Comparison of ENCODE assay signal across 18 mouse cellular contexts in genomic region chr2:74679980-74680379, GRCm38 (mm10). TPM values are rescaled to one million over a fixed set of nuclear protein-coding genes. Genes with fewer than 3 reads are reported as not detected.
DNase-seq lines count a peak whose midpoint lies in the region; ATAC-seq and TF ChIP-seq lines count a peak whose summit lies in the region.
"Had no signal": no experiment of that assay in that cellular context is flagged by ENCODE, and none has a peak within 500 bp of the region (broad histone marks: within the 10 kb centered on the region; RNA-seq: fewer than 3 reads in every experiment).

No protein-coding gene starts in this region.

- TF ChIP-seq EP300 in stomach, postnatal 0 days (optimal IDR thresholded peaks at IDR 0.05): no peak

- H3K36me3 ChIP-seq in forebrain, embryonic 11.5 days (ENCODE audit: control insufficient read depth, insufficient read depth, low read length): no peaks in the 10 kb centered on the region
- no peaks in the 10 kb centered on the region for H3K36me3 ChIP-seq in forebrain, embryonic 10.5 days (replicated peaks)
- H3K36me3 ChIP-seq in liver, embryonic 11.5 days (ENCODE audit: control insufficient read depth, insufficient read depth, low read length): no peaks in the 10 kb centered on the region
- peaks cover 3% of the 10 kb centered on the region; the same call in 1 of the 2 replicates for H3K36me3 ChIP-seq in limb, embryonic 12.5 days
- H3K36me3 ChIP-seq in stomach, postnatal 0 days (ENCODE audit: control insufficient read depth, insufficient read depth, low read length): no peaks in the 10 kb centered on the region
- H3K36me3 ChIP-seq: forebrain, embryonic 15.5 days; hindbrain, embryonic 13.5 days; liver, embryonic 15.5 days; midbrain, embryonic 10.5 days had no signal

- WGBS in forebrain, embryonic 11.5 days: 2% methylated on average over 22 of the region's 23 CpGs
- WGBS in forebrain, embryonic 10.5 days: 1% methylated on average over 23 of the region's 23 CpGs
- WGBS in liver, embryonic 11.5 days: 2% methylated on average over 23 of the region's 23 CpGs
- WGBS in limb, embryonic 12.5 days: 1% methylated on average over 23 of the region's 23 CpGs
- 2% methylated on average over 23 of the region's 23 CpGs for WGBS in stomach, postnatal 0 days

- no peaks in the 10 kb centered on the region for H3K9me3 ChIP-seq in forebrain, embryonic 11.5 days (ENCODE audit: control insufficient read depth, low read length)
- no peaks in the 10 kb centered on the region for H3K9me3 ChIP-seq in forebrain, embryonic 10.5 days
- no peaks in the 10 kb centered on the region for H3K9me3 ChIP-seq in liver, embryonic 11.5 days (ENCODE audit: control insufficient read depth, low read length)
- no peaks in the 10 kb centered on the region for H3K9me3 ChIP-seq in limb, embryonic 12.5 days
- H3K9me3 ChIP-seq in stomach, postnatal 0 days (ENCODE audit: control insufficient read depth, low read length): no peaks in the 10 kb centered on the region
- H3K9me3 ChIP-seq: forebrain, embryonic 15.5 days; hindbrain, embryonic 13.5 days; liver, embryonic 15.5 days; midbrain, embryonic 10.5 days had no signal

- ATAC-seq in forebrain, embryonic 11.5 days (replicated peaks; ENCODE audit: low FRiP score): no peak
- ATAC-seq in liver, embryonic 11.5 days (replicated peaks; ENCODE audit: low FRiP score): no peak
- ATAC-seq in limb, embryonic 12.5 days (ENCODE audit: insufficient number of reproducible peaks, insufficient read depth, low FRiP score, low TSS enrichment, low read depth): no peak
- ATAC-seq in stomach, postnatal 0 days (ENCODE audit: low FRiP score, low TSS enrichment): no peak
- ATAC-seq: forebrain, embryonic 15.5 days had no signal

- TF ChIP-seq CTCF in stomach, postnatal 0 days (IDR thresholded peaks at IDR 0.05; ENCODE audit: low read depth): no peak

- H3K4me3 ChIP-seq in forebrain, embryonic 11.5 days (ENCODE audit: low read depth, low read length): no peak overlapping the region
- H3K4me3 ChIP-seq in forebrain, embryonic 10.5 days: no peak overlapping the region
- no peak overlapping the region for H3K4me3 ChIP-seq in liver, embryonic 11.5 days (ENCODE audit: low read depth, low read length)
- peak overlapping the region; percentile 90 for H3K4me3 ChIP-seq in limb, embryonic 12.5 days (replicated peaks)
- no peak overlapping the region for H3K4me3 ChIP-seq in stomach, postnatal 0 days (ENCODE audit: low read depth, low read length)
- H3K4me3 ChIP-seq: forebrain, embryonic 15.5 days; hindbrain, embryonic 13.5 days; liver, embryonic 15.5 days; midbrain, embryonic 10.5 days had no signal

- H3K4me2 ChIP-seq in forebrain, embryonic 11.5 days (ENCODE audit: low read depth, low read length, severe bottlenecking): no peak overlapping the region
- peak overlapping the region; percentile 6; the same call in 1 of the 2 replicates for H3K4me2 ChIP-seq in liver, embryonic 11.5 days
- peak overlapping the region; percentile 74 for H3K4me2 ChIP-seq in limb, embryonic 12.5 days
- no peak overlapping the region for H3K4me2 ChIP-seq in stomach, postnatal 0 days (replicated peaks; ENCODE audit: low read depth)
- H3K4me2 ChIP-seq: forebrain, embryonic 15.5 days; hindbrain, embryonic 13.5 days; liver, embryonic 15.5 days had no signal

- no peak overlapping the region for H3K9ac ChIP-seq in forebrain, embryonic 11.5 days (ENCODE audit: low read length)
- no peak overlapping the region for H3K9ac ChIP-seq in liver, embryonic 11.5 days (ENCODE audit: low read depth, low read length)
- peak overlapping the region; percentile 99 for H3K9ac ChIP-seq in limb, embryonic 12.5 days (replicated peaks)
- no peak overlapping the region for H3K9ac ChIP-seq in stomach, postnatal 0 days (ENCODE audit: low read length)
- H3K9ac ChIP-seq: forebrain, embryonic 15.5 days; hindbrain, embryonic 13.5 days; liver, embryonic 15.5 days had no signal

- peaks cover 5% of the 10 kb centered on the region; the same call in 1 of the 2 replicates for H3K4me1 ChIP-seq in forebrain, embryonic 11.5 days (replicated peaks; ENCODE audit: control insufficient read depth, insufficient read depth, low read length)
- H3K4me1 ChIP-seq in forebrain, embryonic 10.5 days: peaks cover 21% of the 10 kb centered on the region
- H3K4me1 ChIP-seq in liver, embryonic 11.5 days (replicated peaks; ENCODE audit: control insufficient read depth, insufficient read depth, low read length): peaks cover 7% of the 10 kb centered on the region; the same call in 1 of the 2 replicates
- peaks cover 48% of the 10 kb centered on the region for H3K4me1 ChIP-seq in limb, embryonic 12.5 days (replicated peaks)
- H3K4me1 ChIP-seq in stomach, postnatal 0 days (replicated peaks; ENCODE audit: control insufficient read depth, insufficient read depth): no peaks in the 10 kb centered on the region

- H3K27ac ChIP-seq in forebrain, embryonic 11.5 days (ENCODE audit: low read depth, low read length): no peak overlapping the region
- no peak overlapping the region for H3K27ac ChIP-seq in forebrain, embryonic 10.5 days
- no peak overlapping the region for H3K27ac ChIP-seq in liver, embryonic 11.5 days (ENCODE audit: low read depth, low read length)
- peak overlapping the region; percentile 98 for H3K27ac ChIP-seq in limb, embryonic 12.5 days
- no peak overlapping the region for H3K27ac ChIP-seq in stomach, postnatal 0 days (replicated peaks)
- H3K27ac ChIP-seq: forebrain, embryonic 15.5 days; hindbrain, embryonic 13.5 days; liver, embryonic 15.5 days; midbrain, embryonic 10.5 days had no signal

- intact Hi-C loops in left cerebral cortex, postnatal 25 days (cut with DNase I): no loop called here

- DNase-seq in forebrain, embryonic 11.5 days (ENCODE audit: low spot score): peak; percentile 49
- no peak for DNase-seq in forebrain, embryonic 10.5 days (ENCODE audit: extremely low spot score, low spot score)
- DNase-seq in liver, embryonic 11.5 days (ENCODE audit: low spot score): no peak
- no peak for DNase-seq in liver
- peak; percentile 13 for DNase-seq in stomach, postnatal 0 days (ENCODE audit: low spot score)
- DNase-seq in layer of hippocampus, postnatal 25 days (ENCODE audit: extremely low spot score in 1 of 2, low spot score in 1 of 2): no peak
- DNase-seq in left cerebral cortex, postnatal 25 days (ENCODE audit: low spot score in 2 of 2): no peak
- DNase-seq: gastrocnemius, postnatal 14 days; right cerebral cortex, postnatal 14 days had no signal

- H3K27me3 ChIP-seq in forebrain, embryonic 11.5 days (ENCODE audit: control insufficient read depth, insufficient read depth, low read length): peaks cover 100% of the 10 kb centered on the region
- peaks cover 100% of the 10 kb centered on the region for H3K27me3 ChIP-seq in forebrain, embryonic 10.5 days (ENCODE audit: poor library complexity, severe bottlenecking)
- H3K27me3 ChIP-seq in liver, embryonic 11.5 days (replicated peaks; ENCODE audit: control insufficient read depth, insufficient read depth, low read length): peaks cover 100% of the 10 kb centered on the region
- H3K27me3 ChIP-seq in limb, embryonic 12.5 days: peaks cover 64% of the 10 kb centered on the region
- peaks cover 54% of the 10 kb centered on the region for H3K27me3 ChIP-seq in stomach, postnatal 0 days (ENCODE audit: control insufficient read depth, insufficient read depth, low read length)

RNA-seq across cellular contexts. Expression of gene Hoxd11, which starts 0.6 kb away (rescaled TPM):
- not detected in 2 replicates for polyA plus RNA-seq in forebrain, embryonic 11.5 days (2014; fragmentation: Nextera tagmentation; extraction: Ambion mirVana)
- polyA plus RNA-seq in forebrain, embryonic 10.5 days (2016; fragmentation: Nextera tagmentation; extraction: Ambion mirVana): not detected in 2 replicates
- polyA plus RNA-seq in liver, embryonic 11.5 days (2014; fragmentation: Nextera tagmentation; extraction: Ambion mirVana): 0.14 and 0.44 TPM in 2 replicates
- 55.4 and 62.0 TPM in 2 replicates for polyA plus RNA-seq in limb, embryonic 12.5 days (2016; fragmentation: Nextera tagmentation; extraction: Ambion mirVana)
- polyA plus RNA-seq in stomach, postnatal 0 days (2015; fragmentation: Nextera tagmentation; extraction: Ambion mirVana): not detected in 2 replicates
- total RNA-seq in layer of hippocampus, postnatal 25 days (2021): not detected
- not detected for total RNA-seq in left cerebral cortex, postnatal 25 days (2021)
- total RNA-seq: adrenal gland, adult 18-20 months; layer of hippocampus, postnatal 10 days; neutrophil, adult 5-6 weeks had no signal
- polyA plus RNA-seq: forebrain, embryonic 15.5 days; hindbrain, embryonic 13.5 days; liver, embryonic 15.5 days; midbrain, embryonic 10.5 days; stomach, embryonic 14.5 days had no signal

RNA-seq across cellular contexts. Expression of gene Hoxd12, which starts 5.2 kb away (rescaled TPM):
- polyA plus RNA-seq in forebrain, embryonic 11.5 days (2014; fragmentation: Nextera tagmentation; extraction: Ambion mirVana): not detected in 2 replicates
- polyA plus RNA-seq in forebrain, embryonic 10.5 days (2016; fragmentation: Nextera tagmentation; extraction: Ambion mirVana): not detected in 2 replicates
- 0.12 and 0.49 TPM in 2 replicates for polyA plus RNA-seq in liver, embryonic 11.5 days (2014; fragmentation: Nextera tagmentation; extraction: Ambion mirVana)
- 113 and 130 TPM in 2 replicates for polyA plus RNA-seq in limb, embryonic 12.5 days (2016; fragmentation: Nextera tagmentation; extraction: Ambion mirVana)
- polyA plus RNA-seq in stomach, postnatal 0 days (2015; fragmentation: Nextera tagmentation; extraction: Ambion mirVana): not detected in 2 replicates
- not detected for total RNA-seq in layer of hippocampus, postnatal 25 days (2021)
- not detected for total RNA-seq in left cerebral cortex, postnatal 25 days (2021)
- total RNA-seq: adrenal gland, adult 18-20 months; gastrocnemius, postnatal 14 days; layer of hippocampus, postnatal 10 days; neutrophil, adult 5-6 weeks had no signal
- polyA plus RNA-seq: forebrain, embryonic 15.5 days; hindbrain, embryonic 13.5 days; liver, embryonic 15.5 days; midbrain, embryonic 10.5 days; stomach, embryonic 14.5 days had no signal

RNA-seq across cellular contexts. Expression of gene Hoxd10, which starts 11.7 kb away (rescaled TPM):
- polyA plus RNA-seq in forebrain, embryonic 11.5 days (2014; fragmentation: Nextera tagmentation; extraction: Ambion mirVana): not detected in 2 replicates
- not detected in 2 replicates for polyA plus RNA-seq in forebrain, embryonic 10.5 days (2016; fragmentation: Nextera tagmentation; extraction: Ambion mirVana)
- polyA plus RNA-seq in liver, embryonic 11.5 days (2014; fragmentation: Nextera tagmentation; extraction: Ambion mirVana): 0.09 and 0.30 TPM in 2 replicates
- polyA plus RNA-seq in limb, embryonic 12.5 days (2016; fragmentation: Nextera tagmentation; extraction: Ambion mirVana): 39.5 and 42.0 TPM in 2 replicates
- polyA plus RNA-seq in stomach, postnatal 0 days (2015; fragmentation: Nextera tagmentation; extraction: Ambion mirVana): 0.10 TPM in 1 of 2 replicates, not detected in the other
- total RNA-seq in layer of hippocampus, postnatal 25 days (2021): not detected
- total RNA-seq in left cerebral cortex, postnatal 25 days (2021): not detected
- total RNA-seq: adrenal gland, adult 18-20 months; layer of hippocampus, postnatal 10 days; neutrophil, adult 5-6 weeks had no signal
- polyA plus RNA-seq: forebrain, embryonic 15.5 days; hindbrain, embryonic 13.5 days; liver, embryonic 15.5 days; midbrain, embryonic 10.5 days; stomach, embryonic 14.5 days had no signal

RNA-seq across cellular contexts. Expression of gene Hoxd13, which starts 11.9 kb away (rescaled TPM):
- polyA plus RNA-seq in forebrain, embryonic 11.5 days (2014; fragmentation: Nextera tagmentation; extraction: Ambion mirVana): not detected in 2 replicates
- polyA plus RNA-seq in forebrain, embryonic 10.5 days (2016; fragmentation: Nextera tagmentation; extraction: Ambion mirVana): not detected in 2 replicates
- 0.06 and 0.45 TPM in 2 replicates for polyA plus RNA-seq in liver, embryonic 11.5 days (2014; fragmentation: Nextera tagmentation; extraction: Ambion mirVana)
- 81.8 and 88.0 TPM in 2 replicates for polyA plus RNA-seq in limb, embryonic 12.5 days (2016; fragmentation: Nextera tagmentation; extraction: Ambion mirVana)
- polyA plus RNA-seq in stomach, postnatal 0 days (2015; fragmentation: Nextera tagmentation; extraction: Ambion mirVana): not detected in 2 replicates
- total RNA-seq in layer of hippocampus, postnatal 25 days (2021): not detected
- not detected for total RNA-seq in left cerebral cortex, postnatal 25 days (2021)
- total RNA-seq: adrenal gland, adult 18-20 months; gastrocnemius, postnatal 14 days; layer of hippocampus, postnatal 10 days; neutrophil, adult 5-6 weeks had no signal
- polyA plus RNA-seq: forebrain, embryonic 15.5 days; hindbrain, embryonic 13.5 days; liver, embryonic 15.5 days; stomach, embryonic 14.5 days had no signal

RNA-seq across cellular contexts. Expression of gene Hoxd9, which starts 17.5 kb away (rescaled TPM):
- not detected in 2 replicates for polyA plus RNA-seq in forebrain, embryonic 11.5 days (2014; fragmentation: Nextera tagmentation; extraction: Ambion mirVana)
- not detected in 2 replicates for polyA plus RNA-seq in forebrain, embryonic 10.5 days (2016; fragmentation: Nextera tagmentation; extraction: Ambion mirVana)
- polyA plus RNA-seq in liver, embryonic 11.5 days (2014; fragmentation: Nextera tagmentation; extraction: Ambion mirVana): 0.10 and 0.22 TPM in 2 replicates
- 17.8 and 19.2 TPM in 2 replicates for polyA plus RNA-seq in limb, embryonic 12.5 days (2016; fragmentation: Nextera tagmentation; extraction: Ambion mirVana)
- polyA plus RNA-seq in stomach, postnatal 0 days (2015; fragmentation: Nextera tagmentation; extraction: Ambion mirVana): 0.31 and 0.34 TPM in 2 replicates
- total RNA-seq in layer of hippocampus, postnatal 25 days (2021): not detected
- not detected for total RNA-seq in left cerebral cortex, postnatal 25 days (2021)
- total RNA-seq: layer of hippocampus, postnatal 10 days; neutrophil, adult 5-6 weeks had no signal
- polyA plus RNA-seq: forebrain, embryonic 15.5 days; hindbrain, embryonic 13.5 days; liver, embryonic 15.5 days; midbrain, embryonic 10.5 days had no signal

Comparison
In these comparisons a context has a peak if more than half of its experiments do, and no peak if none do; other contexts are left out.
1. DNase-seq: peak in forebrain, embryonic 11.5 days (single experiment) and stomach, postnatal 0 days (single experiment); none in forebrain, embryonic 10.5 days (single experiment), liver, embryonic 11.5 days (single experiment), liver (single experiment), layer of hippocampus, postnatal 25 days (0 of 2) and left cerebral cortex, postnatal 25 days (0 of 2).
2. H3K4me2 ChIP-seq: peak in liver, embryonic 11.5 days (single experiment) and limb, embryonic 12.5 days (single experiment); none in forebrain, embryonic 11.5 days (single experiment) and stomach, postnatal 0 days (single experiment).
3. RNA of gene Hoxd11, which starts 0.6 kb away (polyA plus RNA-seq): 55.4 to 62.0 TPM in limb, embryonic 12.5 days; 0.14 to 0.44 TPM in liver, embryonic 11.5 days, not detected in stomach, postnatal 0 days, not detected in forebrain, embryonic 11.5 days and not detected in forebrain, embryonic 10.5 days; every median in the first group is over 10 times any median in the second.
4. RNA of gene Hoxd12, which starts 5.2 kb away (polyA plus RNA-seq): 113 to 130 TPM in limb, embryonic 12.5 days; 0.12 to 0.49 TPM in liver, embryonic 11.5 days, not detected in forebrain, embryonic 11.5 days, not detected in forebrain, embryonic 10.5 days and not detected in stomach, postnatal 0 days; every median in the first group is over 10 times any median in the second.
5. RNA of gene Hoxd10, which starts 11.7 kb away (polyA plus RNA-seq): 39.5 to 42.0 TPM in limb, embryonic 12.5 days; 0.09 to 0.30 TPM in liver, embryonic 11.5 days, 0.10 TPM in stomach, postnatal 0 days, not detected in forebrain, embryonic 11.5 days and not detected in forebrain, embryonic 10.5 days; every median in the first group is over 10 times any median in the second.